Mouse (Mus musculus) forebrain, embryonic 16.5 days (tissue): Measurements from ENCODE around the gene Kif12. TPM values are rescaled to one million over a fixed set of nuclear protein-coding genes. Genes with fewer than 3 reads are reported as not detected.
A peak's percentile ranks its signal among the peaks of the same experiment; 100 is the strongest.

Experiments used
- ATAC-seq: fragments of 200-750 bp; cut with Nextera tagmentation; 2 replicates; pipeline ENCODE4 v1.8.0; 2017; ENCODE audit warnings: mild to moderate bottlenecking, moderate library complexity
- H3K27ac ChIP-seq: fragments of 300-500 bp; sonication (generic); 2 replicates; pipeline ENCODE4 v1.5.1; 2014; ENCODE audit warnings: low read length, control low read depth
- H3K27me3 ChIP-seq: fragments of 300-500 bp; sonication (generic); replicated peaks from 2 replicates; pipeline ENCODE4 v1.6.1; 2014; ENCODE audit warnings: low read length; ENCODE audit not compliant: control insufficient read depth, insufficient read depth
- H3K36me3 ChIP-seq: fragments of 300-500 bp; sonication (generic); 2 replicates; pipeline ENCODE4 v1.6.1; 2014; ENCODE audit not compliant: control insufficient read depth, insufficient read depth
- H3K4me1 ChIP-seq: fragments of 300-500 bp; sonication (generic); replicated peaks from 2 replicates; pipeline ENCODE4 v1.6.1; 2014; ENCODE audit warnings: low read length; ENCODE audit not compliant: control insufficient read depth, insufficient read depth
- H3K4me2 ChIP-seq: fragments of 300-500 bp; sonication (generic); 2 replicates; pipeline ENCODE4 v1.6.1; 2014; ENCODE audit warnings: mild to moderate bottlenecking, low read length, control low read depth
- H3K4me3 ChIP-seq: fragments of 300-500 bp; sonication (generic); replicated peaks from 2 replicates; pipeline ENCODE4 v1.5.1; 2014; ENCODE audit warnings: mild to moderate bottlenecking, low read length, control low read depth
- H3K9ac ChIP-seq: fragments of 300-500 bp; sonication (generic); replicated peaks from 2 replicates; pipeline ENCODE4 v1.6.1; 2014; ENCODE audit warnings: low read depth, low read length, control low read depth
- H3K9me3 ChIP-seq: fragments of 300-500 bp; sonication (generic); 2 replicates; pipeline ENCODE4 v1.6.1; 2016; ENCODE audit warnings: low read length; ENCODE audit not compliant: control insufficient read depth
- WGBS: fragments of 180-500 bp; shearing (Covaris S2); extraction: QIAGEN DNeasy Blood & Tissue Kit; methylation state at CpG from one replicate; pipeline ENCODE4 v1.1.7; 2014; 5-methylcytosine and 5-hydroxymethylcytosine counted together
- polyA plus RNA-seq: library from polyadenylated mRNA; unstranded; fragments of >200 nt; fragmentation: Nextera tagmentation; extraction: Ambion mirVana; gene quantifications from 2 replicates; pipeline ENCODE4 v1.2.1, GENCODE M21; 2015

The Kif12 gene
- 0.10 and 0.17 TPM in 2 replicates for polyA plus RNA-seq

GRCm38 (mm10) chr4:63171969-63172685 lies at the start of gene Kif12:
Gene Kif12 (minus strand): TSS chr4:63172131.
- Histone ChIP-seq H3K9ac (no peak within 1 kb of the TSS), H3K4me1 (no peaks in the 10 kb centered on the region), H3K9me3 (no peaks in the 10 kb centered on the region), H3K27me3 (peaks cover 6% of the 10 kb centered on the region; the same call in 1 of the 2 replicates), H3K4me3 (no peak within 1 kb of the TSS), H3K4me2 (no peak within 1 kb of the TSS), H3K27ac (no peak within 1 kb of the TSS), H3K36me3 (no peaks in the 10 kb centered on the region)
- ATAC-seq = no peak
- WGBS = 80% methylated on average over 4 of the region's 4 CpGs

- H3K27ac ChIP-seq = no peak overlapping the region
- H3K4me2 ChIP-seq = no peak overlapping the region
- ATAC-seq = no peak
- H3K4me1 ChIP-seq = peaks cover 3% of the 10 kb centered on the region
- WGBS = 85% methylated on average over 15 of the region's 15 CpGs
- H3K4me3 ChIP-seq = no peak overlapping the region
- peaks cover 3% of the 10 kb centered on the region; the same call in 1 of the 2 replicates for H3K27me3 ChIP-seq
- H3K9ac ChIP-seq = no peak overlapping the region
- H3K9me3 ChIP-seq = no peaks in the 10 kb centered on the region
- no peaks in the 10 kb centered on the region for H3K36me3 ChIP-seq
Observed at GRCm38 (mm10) chr4:63221096-63221958, 49.4 kb upstream of the Kif12 start.

- WGBS = 74% methylated on average over 6 of the region's 6 CpGs
- Histone ChIP-seq H3K4me3 (no peak overlapping the region), H3K27ac (no peak overlapping the region), H3K4me1 (peaks cover 15% of the 10 kb centered on the region), H3K27me3 (peaks cover 7% of the 10 kb centered on the region), H3K4me2 (no peak overlapping the region), H3K36me3 (no peaks in the 10 kb centered on the region), H3K9me3 (no peaks in the 10 kb centered on the region), H3K9ac (no peak overlapping the region)
- ATAC-seq = no peak
Observed at GRCm38 (mm10) chr4:63219635-63220034, 47.7 kb upstream of the Kif12 start.

GRCm38 (mm10) chr4:63219059-63219458 lies 47.1 kb upstream of the Kif12 start:
- Histone ChIP-seq H3K9ac (no peak overlapping the region), H3K4me1 (peaks cover 21% of the 10 kb centered on the region), H3K4me3 (no peak overlapping the region), H3K36me3 (no peaks in the 10 kb centered on the region), H3K9me3 (no peaks in the 10 kb centered on the region), H3K27me3 (peaks cover 12% of the 10 kb centered on the region), H3K27ac (no peak overlapping the region), H3K4me2 (no peak overlapping the region)
- ATAC-seq = no peak
- WGBS = 73% methylated on average over 3 of the region's 3 CpGs

GRCm38 (mm10) chr4:63217513-63217912 lies 45.6 kb upstream of the Kif12 start:
- peaks cover 26% of the 10 kb centered on the region for H3K27me3 ChIP-seq
- H3K4me2 ChIP-seq = no peak overlapping the region
- no peak overlapping the region for H3K27ac ChIP-seq
- no peak overlapping the region for H3K9ac ChIP-seq
- H3K4me3 ChIP-seq = no peak overlapping the region
- 91% methylated on average over 6 of the region's 6 CpGs for WGBS
- H3K9me3 ChIP-seq = no peaks in the 10 kb centered on the region
- H3K4me1 ChIP-seq = peaks cover 26% of the 10 kb centered on the region
- ATAC-seq = no peak
- no peaks in the 10 kb centered on the region for H3K36me3 ChIP-seq

GRCm38 (mm10) chr4:63216566-63216965 lies 44.6 kb upstream of the Kif12 start:
- Histone ChIP-seq H3K4me2 (peak overlapping the region; percentile 96), H3K9me3 (no peaks in the 10 kb centered on the region), H3K36me3 (no peaks in the 10 kb centered on the region), H3K27ac (no peak overlapping the region), H3K4me3 (no peak overlapping the region), H3K27me3 (peaks cover 34% of the 10 kb centered on the region), H3K4me1 (peaks cover 26% of the 10 kb centered on the region), H3K9ac (no peak overlapping the region)
- 23% methylated on average over 9 of the region's 9 CpGs for WGBS
- 0 out of 2 replicates have a peak, but pooled peaks have one; percentile 14 for ATAC-seq

GRCm38 (mm10) chr4:63215993-63216531 lies 44.1 kb upstream of the Kif12 start:
- Histone ChIP-seq H3K36me3 (no peaks in the 10 kb centered on the region), H3K4me2 (peak overlapping the region; percentile 96), H3K9me3 (no peaks in the 10 kb centered on the region), H3K27me3 (peaks cover 34% of the 10 kb centered on the region), H3K27ac (no peak overlapping the region), H3K4me3 (peak overlapping the region; percentile 52), H3K4me1 (peaks cover 26% of the 10 kb centered on the region), H3K9ac (peak overlapping the region; percentile 64)
- ATAC-seq = peak; percentile 49
- WGBS = 2% methylated on average over 24 of the region's 24 CpGs

- H3K27ac ChIP-seq = no peak overlapping the region
Observed at GRCm38 (mm10) chr4:63215185-63215992, 43.5 kb upstream of the Kif12 start.

More at GRCm38 (mm10) chr4:63215185-63215992, 43.5 kb upstream of the Kif12 start:
- H3K36me3 ChIP-seq = no peaks in the 10 kb centered on the region
- peak overlapping the region; percentile 96 for H3K4me2 ChIP-seq
- ATAC-seq = peak; percentile 65
- 0% methylated on average over 44 of the region's 71 CpGs for whole genome bisulfite sequencing
- H3K9ac ChIP-seq = peak overlapping the region; percentile 64
- peak overlapping the region; percentile 52 for H3K4me3 ChIP-seq
- H3K9me3 ChIP-seq = no peaks in the 10 kb centered on the region
- peaks cover 34% of the 10 kb centered on the region for H3K27me3 ChIP-seq
- peaks cover 26% of the 10 kb centered on the region for H3K4me1 ChIP-seq
